Mouse (Mus musculus): Measurements from ENCODE around the gene Gm5128. TPM values are rescaled to one million over a fixed set of nuclear protein-coding genes. Genes with fewer than 3 reads are reported as not detected.
A peak's percentile ranks its signal among the peaks of the same experiment; 100 is the strongest.
"Not testable (repeated sequence)": the region's sequence is repeated elsewhere in the genome, so short reads cannot be mapped to it uniquely, and the experiment has no call there.

Gm5128 gene
- polyA plus RNA-seq (2015; fragmentation: Nextera tagmentation; extraction: Ambion mirVana): not detected in 2 replicates

GRCm38 (mm10) chrX:135372984-135373383 is at the start of gene Gm5128:
Gm5128 (plus strand) TSS chrX:135373284.
- H3K36me3 ChIP-seq; H3K4me1 ChIP-seq (replicated peaks); H3K4me3 ChIP-seq (replicated peaks); H3K27me3 ChIP-seq; H3K27ac ChIP-seq; H3K9ac ChIP-seq (replicated peaks); H3K4me2 ChIP-seq (replicated peaks); ATAC-seq; H3K9me3 ChIP-seq: not testable (repeated sequence)
- WGBS: no CpG with 5 or more reads among the region's 15 CpGs

- WGBS: 26% methylated on average over 3 of the region's 6 CpGs
- not testable (repeated sequence) for H3K27me3 ChIP-seq; H3K4me1 ChIP-seq (replicated peaks); H3K9me3 ChIP-seq; H3K4me3 ChIP-seq (replicated peaks); H3K36me3 ChIP-seq; H3K4me2 ChIP-seq (replicated peaks); H3K9ac ChIP-seq (replicated peaks); ATAC-seq; H3K27ac ChIP-seq
These were observed 12.4 kb upstream of the Gm5128 start for GRCm38 (mm10) chrX:135360685-135361084.

GRCm38 (mm10) chrX:135361943-135362342 is 11.1 kb upstream of the Gm5128 start:
- not testable (repeated sequence) for H3K9me3 ChIP-seq; H3K4me1 ChIP-seq (replicated peaks); H3K36me3 ChIP-seq; H3K27me3 ChIP-seq; H3K9ac ChIP-seq (replicated peaks); H3K4me3 ChIP-seq (replicated peaks); ATAC-seq; H3K4me2 ChIP-seq (replicated peaks); H3K27ac ChIP-seq
- no CpG with 5 or more reads among the region's 4 CpGs for WGBS

- not testable (repeated sequence) for H3K36me3 ChIP-seq; H3K9ac ChIP-seq (replicated peaks); H3K27me3 ChIP-seq; H3K4me1 ChIP-seq (replicated peaks); H3K27ac ChIP-seq; H3K9me3 ChIP-seq; H3K4me2 ChIP-seq (replicated peaks); H3K4me3 ChIP-seq (replicated peaks)
- ATAC-seq: 0 out of 2 replicates have a peak, but pooled peaks have one; percentile 50
- no CpG with 5 or more reads among the region's 3 CpGs for WGBS
These were observed 30.5 kb downstream of the Gm5128 start for GRCm38 (mm10) chrX:135403578-135403977.

GRCm38 (mm10) chrX:135421203-135421602 is 48.1 kb downstream of the Gm5128 start:
- H3K27ac ChIP-seq; H3K9me3 ChIP-seq; ATAC-seq; H3K36me3 ChIP-seq; H3K4me2 ChIP-seq (replicated peaks); H3K27me3 ChIP-seq; H3K9ac ChIP-seq (replicated peaks); H3K4me3 ChIP-seq (replicated peaks); H3K4me1 ChIP-seq (replicated peaks): not testable (repeated sequence)
- WGBS: 48% methylated on average over 4 of the region's 7 CpGs

- not testable (repeated sequence) for H3K9ac ChIP-seq (replicated peaks); ATAC-seq
These were observed 48.7 kb downstream of the Gm5128 start for GRCm38 (mm10) chrX:135421824-135422223.

GRCm38 (mm10) chrX:135422473-135422872 is 49.4 kb downstream of the Gm5128 start:
- not testable (repeated sequence) for H3K4me2 ChIP-seq (replicated peaks); H3K27ac ChIP-seq; H3K27me3 ChIP-seq; H3K36me3 ChIP-seq; H3K9ac ChIP-seq (replicated peaks); H3K9me3 ChIP-seq; H3K4me1 ChIP-seq (replicated peaks); ATAC-seq; H3K4me3 ChIP-seq (replicated peaks)
- no CpG with 5 or more reads among the region's 4 CpGs for WGBS

More at GRCm38 (mm10) chrX:135421824-135422223, 48.7 kb downstream of the Gm5128 start:
- H3K4me2 ChIP-seq (replicated peaks); H3K27ac ChIP-seq; H3K36me3 ChIP-seq; H3K4me3 ChIP-seq (replicated peaks); H3K4me1 ChIP-seq (replicated peaks); H3K9me3 ChIP-seq; H3K27me3 ChIP-seq: not testable (repeated sequence)

Other genes starting within 250 kb of the Gm5128 start
- gene Gm15023, start 195.7 kb upstream of the Gm5128 start, polyA plus RNA-seq (2015; fragmentation: Nextera tagmentation; extraction: Ambion mirVana): not detected in 2 replicates
- 22.0 and 22.7 TPM in 2 replicates for gene Tceal6, start 162.6 kb upstream of the Gm5128 start, polyA plus RNA-seq (2015; fragmentation: Nextera tagmentation; extraction: Ambion mirVana)
- not detected in 2 replicates for gene Pramel3, start 71.0 kb upstream of the Gm5128 start, polyA plus RNA-seq (2015; fragmentation: Nextera tagmentation; extraction: Ambion mirVana)
- gene Gm7903, start 60.6 kb downstream of the Gm5128 start, polyA plus RNA-seq (2015; fragmentation: Nextera tagmentation; extraction: Ambion mirVana): not detected in 2 replicates
- not detected in 2 replicates for gene AV320801, start 121.3 kb downstream of the Gm5128 start, polyA plus RNA-seq (2015; fragmentation: Nextera tagmentation; extraction: Ambion mirVana)
- not detected in 2 replicates for gene Nxf7, start 225.5 kb downstream of the Gm5128 start, polyA plus RNA-seq (2015; fragmentation: Nextera tagmentation; extraction: Ambion mirVana)